Mouse (Mus musculus): ENCODE results near the gene Rack1. TPM values are rescaled to one million over a fixed set of nuclear protein-coding genes. Genes with fewer than 3 reads are reported as not detected.

Gene Rack1
- total and polyA plus RNA-seq, 2 experiments from 2014 or later, result 368 to 1,021 TPM

- DNase-seq, result no peak
- Histone ChIP-seq H3K36me3 (ENCODE audit: insufficient read depth) (no peaks in the 10 kb centered on the region), H3K9ac (peak overlapping the region; percentile 49; the same call in 1 of the 2 replicates), H3K27me3 (ENCODE audit: insufficient read depth, low read length) (no peaks in the 10 kb centered on the region; the same call in 1 of the 2 replicates), H3K9me3 (ENCODE audit: low read length) (no peaks in the 10 kb centered on the region), H3K4me1 (ENCODE audit: insufficient read depth) (peaks cover 4% of the 10 kb centered on the region; the same call in 1 of the 2 replicates), H3K4me2 (ENCODE audit: low read depth) (peak overlapping the region; percentile 83; the same call in 1 of the 2 replicates), H3K27ac (ENCODE audit: low read depth, low read length) (no peak overlapping the region), H3K4me3 (ENCODE audit: low read depth, low read length) (peak overlapping the region; percentile 71; the same call in 1 of the 2 replicates)
- ATAC-seq, result no peak
- no peak for TF ChIP-seq CTCF (IDR thresholded peaks at IDR 0.05; ENCODE audit: low read depth)
- 61% methylated on average over 4 of the region's 4 CpGs for WGBS
Measured at GRCm38 (mm10) chr11:48852190-48852589, 52.1 kb downstream of the Rack1 start.

GRCm38 (mm10) chr11:48852624-48853473, 52.7 kb downstream of the Rack1 start:
- Histone ChIP-seq H3K9me3 (ENCODE audit: low read length) (no peaks in the 10 kb centered on the region), H3K36me3 (ENCODE audit: insufficient read depth) (no peaks in the 10 kb centered on the region), H3K9ac (peak overlapping the region; percentile 49), H3K4me1 (ENCODE audit: insufficient read depth) (peaks cover 4% of the 10 kb centered on the region; the same call in 1 of the 2 replicates), H3K27ac (ENCODE audit: low read depth, low read length) (peak overlapping the region; percentile 64), H3K4me3 (ENCODE audit: low read depth, low read length) (peak overlapping the region; percentile 71), H3K4me2 (ENCODE audit: low read depth) (peak overlapping the region; percentile 83), H3K27me3 (ENCODE audit: insufficient read depth, low read length) (no peaks in the 10 kb centered on the region; the same call in 1 of the 2 replicates)
- no peak; the same call in 1 of the 2 replicates for ATAC-seq
- WGBS, result 7% methylated on average over 23 of the region's 23 CpGs
- no peak for TF ChIP-seq CTCF (IDR thresholded peaks at IDR 0.05; ENCODE audit: low read depth)
- no peak for DNase-seq

- under 1% methylated on average over 31 of the region's 31 CpGs for WGBS
Measured at GRCm38 (mm10) chr11:48853474-48854180, 53.5 kb downstream of the Rack1 start.

More at GRCm38 (mm10) chr11:48853474-48854180, 53.5 kb downstream of the Rack1 start:
- Histone ChIP-seq H3K9ac (peak overlapping the region; percentile 49), H3K4me1 (ENCODE audit: insufficient read depth) (peaks cover 10% of the 10 kb centered on the region; the same call in 1 of the 2 replicates), H3K27me3 (ENCODE audit: insufficient read depth, low read length) (no peaks in the 10 kb centered on the region; the same call in 1 of the 2 replicates), H3K4me3 (ENCODE audit: low read depth, low read length) (peak overlapping the region; percentile 71), H3K36me3 (ENCODE audit: insufficient read depth) (no peaks in the 10 kb centered on the region), H3K4me2 (ENCODE audit: low read depth) (peak overlapping the region; percentile 83), H3K27ac (ENCODE audit: low read depth, low read length) (peak overlapping the region; percentile 64; the same call in 1 of the 2 replicates), H3K9me3 (ENCODE audit: low read length) (no peaks in the 10 kb centered on the region)
- ATAC-seq, result peak; percentile 50
- DNase-seq, result peak; percentile 95
- peak; percentile 39 for TF ChIP-seq CTCF (IDR thresholded peaks at IDR 0.05; ENCODE audit: low read depth)

Other genes starting within 250 kb of the Rack1 start
- 42.2 and 47.1 TPM in 2 replicates for gene Trim41, start 17.0 kb downstream of the Rack1 start, total RNA-seq (2014; rRNA removed)
- 4.4 TPM in 2 replicates for gene Trim41, start 17.0 kb downstream of the Rack1 start, polyA plus RNA-seq (2015; fragmentation: Nextera tagmentation; extraction: Ambion mirVana)
- 5.6 and 9.5 TPM in 2 replicates for gene Trim7, start 25.8 kb downstream of the Rack1 start, total RNA-seq (2014; rRNA removed)
- 1.9 and 2.5 TPM in 2 replicates for gene Trim7, start 25.8 kb downstream of the Rack1 start, polyA plus RNA-seq (2015; fragmentation: Nextera tagmentation; extraction: Ambion mirVana)
- gene Gm12184, start 26.3 kb downstream of the Rack1 start, total RNA-seq (2014; rRNA removed), result 8.0 and 9.3 TPM in 2 replicates
- 3.7 and 5.0 TPM in 2 replicates for gene Gm12184, start 26.3 kb downstream of the Rack1 start, polyA plus RNA-seq (2015; fragmentation: Nextera tagmentation; extraction: Ambion mirVana)
- 3.0 and 6.7 TPM in 2 replicates for gene Irgm1, start 71.4 kb downstream of the Rack1 start, total RNA-seq (2014; rRNA removed)
- 3.5 and 4.9 TPM in 2 replicates for gene Irgm1, start 71.4 kb downstream of the Rack1 start, polyA plus RNA-seq (2015; fragmentation: Nextera tagmentation; extraction: Ambion mirVana)
- 0.29 and 0.38 TPM in 2 replicates for gene Gm5431, start 101.9 kb downstream of the Rack1 start, total RNA-seq (2014; rRNA removed)
- 0.10 and 0.19 TPM in 2 replicates for gene Gm5431, start 101.9 kb downstream of the Rack1 start, polyA plus RNA-seq (2015; fragmentation: Nextera tagmentation; extraction: Ambion mirVana)
- gene Psme2b, start 145.9 kb downstream of the Rack1 start, total RNA-seq (2014; rRNA removed), result 1.8 TPM in 2 replicates
- 1.5 and 2.0 TPM in 2 replicates for gene Psme2b, start 145.9 kb downstream of the Rack1 start, polyA plus RNA-seq (2015; fragmentation: Nextera tagmentation; extraction: Ambion mirVana)
- gene Olfr56, start 178.6 kb downstream of the Rack1 start, total RNA-seq (2014; rRNA removed), result not detected in 2 replicates
- not detected in 2 replicates for gene Olfr56, start 178.6 kb downstream of the Rack1 start, polyA plus RNA-seq (2015; fragmentation: Nextera tagmentation; extraction: Ambion mirVana)
- gene 9930111J21Rik1, start 179.1 kb downstream of the Rack1 start, total RNA-seq (2014; rRNA removed), result 0.52 and 0.92 TPM in 2 replicates
- gene 9930111J21Rik1, start 179.1 kb downstream of the Rack1 start, polyA plus RNA-seq (2015; fragmentation: Nextera tagmentation; extraction: Ambion mirVana), result 0.10 and 0.24 TPM in 2 replicates
- gene Gm12185, start 191.9 kb downstream of the Rack1 start, total RNA-seq (2014; rRNA removed), result not detected in 2 replicates
- not detected in 2 replicates for gene Gm12185, start 191.9 kb downstream of the Rack1 start, polyA plus RNA-seq (2015; fragmentation: Nextera tagmentation; extraction: Ambion mirVana)
- 0.48 TPM in 1 of 2 replicates, not detected in the other for gene Tgtp1, start 193.8 kb downstream of the Rack1 start, total RNA-seq (2014; rRNA removed)
- gene Tgtp1, start 193.8 kb downstream of the Rack1 start, polyA plus RNA-seq (2015; fragmentation: Nextera tagmentation; extraction: Ambion mirVana), result 0.26 and 0.28 TPM in 2 replicates

Data from forebrain, postnatal 0 days (tissue).